Mouse (Mus musculus): ENCODE measurements around the gene Tns3.
"Not testable (repeated sequence)": the region's sequence is repeated elsewhere in the genome, so short reads cannot be mapped to it uniquely, and the experiment has no call there.

The Tns3 gene

DNA sequence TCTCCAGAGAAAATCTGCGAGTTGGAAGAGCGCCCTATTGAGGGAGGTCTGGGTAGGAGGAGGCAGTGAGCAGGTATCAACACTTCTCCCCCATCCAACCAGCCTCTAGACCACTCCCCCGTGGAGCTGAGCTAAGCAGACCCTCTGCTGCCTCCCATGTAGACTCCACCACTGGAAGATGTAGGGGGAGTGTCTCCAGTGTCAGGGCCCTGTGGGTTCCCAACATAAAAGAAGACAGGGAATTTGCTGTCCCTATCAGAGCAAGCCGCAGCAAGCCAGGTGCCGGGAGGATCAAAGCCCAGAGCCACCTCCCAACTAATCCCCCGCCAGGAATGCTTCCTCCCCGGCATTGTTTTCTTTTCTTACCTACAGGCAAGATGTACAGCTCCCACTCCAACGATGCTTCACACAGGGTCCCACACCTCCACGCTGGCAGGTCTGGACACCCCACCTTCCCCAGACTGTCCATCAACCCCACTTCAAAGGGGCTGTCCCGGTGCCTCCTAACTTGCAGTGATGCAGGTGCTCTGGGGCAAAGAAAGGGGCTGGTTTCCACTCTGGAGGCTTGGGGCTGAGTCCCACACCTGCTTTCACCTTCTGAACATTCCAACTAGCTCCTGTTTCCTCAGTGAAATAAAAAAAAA, 22.6 kb downstream of the Tns3 start:
- no peak for DNase-seq

GRCm38 (mm10) chr11:8639726-8640125, 24.6 kb downstream of the Tns3 start:
- DNase-seq, result no peak

GRCm38 (mm10) chr11:8639007-8639718, 25.2 kb downstream of the Tns3 start:
- DNase-seq, result no peak

- DNase-seq, result no peak
Observed at GRCm38 (mm10) chr11:8637469-8638447, 26.6 kb downstream of the Tns3 start.

GRCm38 (mm10) chr11:8636680-8637079, 27.7 kb downstream of the Tns3 start:
- no peak for DNase-seq

GRCm38 (mm10) chr11:8635778-8636177, 28.6 kb downstream of the Tns3 start:
- no peak for DNase-seq

DNA sequence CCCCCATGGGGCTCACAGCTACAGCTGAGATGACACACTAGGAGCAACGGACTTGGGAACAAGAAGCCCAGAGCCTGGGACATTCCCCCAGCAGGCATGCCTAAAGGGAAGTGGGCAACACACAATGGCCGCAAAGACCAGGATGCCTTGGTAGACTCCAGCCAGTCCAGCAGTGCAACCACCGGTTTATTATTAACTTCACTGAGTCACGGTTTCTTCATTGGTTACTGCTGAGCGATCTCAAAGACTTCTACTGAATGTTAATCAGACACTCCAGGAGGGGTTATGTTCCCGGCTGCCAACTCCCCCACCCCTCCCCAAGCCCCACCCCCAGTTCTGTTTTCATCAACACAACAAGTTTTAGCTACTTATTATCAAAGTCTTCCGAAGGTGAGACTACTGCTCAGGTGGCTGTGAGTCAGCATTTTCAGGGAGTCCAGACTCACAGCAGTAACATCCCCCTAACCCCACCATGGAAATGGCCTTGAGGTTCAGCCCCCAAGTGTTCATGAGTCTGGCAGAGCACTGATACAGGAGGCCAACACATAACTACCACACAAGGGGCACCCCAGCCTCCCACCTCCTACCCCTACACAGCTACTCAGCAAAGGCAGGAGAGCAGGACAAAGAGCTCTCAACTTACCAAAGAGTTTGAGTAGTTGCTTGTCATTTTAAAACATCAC, 29.5 kb downstream of the Tns3 start:
- DNase-seq, result no peak

- DNase-seq, result no peak
Observed at GRCm38 (mm10) chr11:8632163-8632562, 32.2 kb downstream of the Tns3 start.

DNA sequence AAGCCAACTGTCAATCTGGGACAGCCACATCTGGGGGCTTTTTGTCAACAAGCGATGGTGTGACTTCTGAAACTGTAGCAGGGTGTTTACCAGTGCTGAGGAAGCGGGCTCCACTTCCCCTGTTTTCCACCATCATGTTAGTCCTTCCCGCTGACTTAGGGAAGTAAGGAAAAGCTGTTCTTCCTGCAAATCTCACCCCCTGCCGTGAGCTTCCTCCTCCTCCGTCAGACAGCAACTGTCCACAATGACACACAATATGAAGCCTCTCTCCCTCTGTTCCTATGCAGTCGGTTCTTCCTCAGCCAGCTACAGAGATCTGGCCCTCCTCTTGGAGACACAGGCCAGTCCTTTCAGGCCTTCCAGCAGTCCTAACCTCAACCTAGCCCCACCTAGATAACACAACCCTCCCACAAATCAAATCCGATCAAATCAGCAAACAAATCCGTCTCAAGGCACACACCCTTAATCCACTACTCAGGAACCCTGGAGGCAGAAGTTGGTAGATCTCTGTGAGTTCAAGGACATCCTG, 34.4 kb downstream of the Tns3 start:
- DNase-seq, result no peak

- no peak for DNase-seq
Observed at GRCm38 (mm10) chr11:8629326-8629725, 35.0 kb downstream of the Tns3 start.

- DNase-seq, result no peak
Observed at GRCm38 (mm10) chr11:8628846-8629253, 35.5 kb downstream of the Tns3 start.

DNA sequence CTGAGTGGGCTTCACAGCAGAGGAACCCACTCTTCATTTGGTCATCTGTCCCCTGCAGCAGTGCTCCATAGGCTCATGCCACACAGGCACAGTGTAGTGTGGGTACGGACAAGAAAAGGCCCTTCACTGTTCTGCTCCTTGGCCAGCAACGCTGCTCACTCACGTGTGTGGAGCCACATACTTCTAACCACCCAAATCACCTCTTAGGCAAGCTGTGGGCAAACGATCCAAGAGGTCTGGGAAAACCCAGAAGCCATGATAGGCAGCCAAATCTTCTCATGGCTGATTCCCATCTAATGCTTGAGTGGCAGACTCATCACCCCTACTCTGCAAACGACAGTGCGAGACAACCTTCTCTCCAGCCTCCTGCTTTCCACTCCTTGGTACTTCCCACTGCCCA, 37.2 kb downstream of the Tns3 start:
- DNase-seq, result no peak

DNA sequence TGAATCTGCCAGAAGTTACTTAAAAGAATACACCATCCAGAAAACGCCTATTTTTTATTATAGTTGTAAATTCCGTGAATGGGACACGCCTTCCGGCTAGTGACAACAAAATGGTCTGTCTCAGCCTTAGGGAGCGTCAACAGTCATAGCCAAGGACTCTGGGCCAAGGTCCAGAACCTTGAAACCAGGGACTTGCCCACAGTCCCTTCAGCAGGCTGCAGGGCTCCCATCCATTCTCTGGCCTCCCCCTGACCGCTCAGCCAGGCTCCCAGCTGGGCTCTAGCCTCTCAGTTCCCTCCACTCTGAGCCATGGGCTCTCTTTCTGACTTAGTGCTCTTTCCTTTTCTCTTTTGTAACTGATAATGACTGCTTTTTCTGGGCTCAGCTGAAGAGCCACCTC, 37.6 kb downstream of the Tns3 start:
- no peak for DNase-seq

- DNase-seq, result no peak
Observed at GRCm38 (mm10) chr11:8625915-8626604, 38.3 kb downstream of the Tns3 start.

GRCm38 (mm10) chr11:8625451-8625850, 38.9 kb downstream of the Tns3 start:
- DNase-seq, result no peak

GRCm38 (mm10) chr11:8624179-8624886, 40.0 kb downstream of the Tns3 start:
- DNase-seq, result no peak

DNA sequence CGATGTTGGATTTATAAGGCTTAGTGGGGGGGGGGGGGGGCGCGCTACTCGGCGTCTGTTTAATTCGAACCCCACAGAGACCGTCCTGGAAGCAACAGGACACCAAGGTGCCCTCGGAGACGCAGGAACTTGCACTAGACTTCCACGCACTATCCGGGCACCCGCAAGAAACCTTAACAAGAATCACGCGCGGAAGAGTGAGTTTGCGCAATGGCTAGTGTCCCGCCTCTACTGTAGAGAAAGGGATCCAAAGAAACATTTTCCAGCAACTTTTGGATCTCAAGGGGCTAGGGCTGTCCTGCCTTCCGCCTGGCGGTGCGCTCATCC, 40.5 kb downstream of the Tns3 start:
- no peak for DNase-seq

GRCm38 (mm10) chr11:8622668-8623067, 41.7 kb downstream of the Tns3 start:
- no peak for DNase-seq

DNA sequence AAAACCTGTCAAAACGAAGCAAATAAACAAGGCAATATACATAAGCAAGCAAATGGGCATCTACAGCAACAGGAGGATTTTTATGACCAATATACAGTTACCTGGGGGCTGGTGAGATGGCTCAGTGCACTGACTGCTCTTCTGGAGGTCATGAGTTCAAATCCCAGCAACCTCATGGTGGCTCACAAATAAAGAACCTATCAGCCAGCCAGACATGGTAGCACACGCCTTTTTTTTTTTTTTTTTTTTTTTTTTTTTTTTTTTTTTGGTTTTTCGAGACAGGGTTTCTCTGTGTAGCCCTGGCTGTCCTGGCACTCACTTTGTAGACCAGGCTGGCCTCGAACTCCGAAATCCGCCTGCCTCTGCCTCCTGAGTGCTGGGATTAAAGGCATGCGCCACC, 45.2 kb downstream of the Tns3 start:
- DNase-seq, result not testable (repeated sequence)

DNA sequence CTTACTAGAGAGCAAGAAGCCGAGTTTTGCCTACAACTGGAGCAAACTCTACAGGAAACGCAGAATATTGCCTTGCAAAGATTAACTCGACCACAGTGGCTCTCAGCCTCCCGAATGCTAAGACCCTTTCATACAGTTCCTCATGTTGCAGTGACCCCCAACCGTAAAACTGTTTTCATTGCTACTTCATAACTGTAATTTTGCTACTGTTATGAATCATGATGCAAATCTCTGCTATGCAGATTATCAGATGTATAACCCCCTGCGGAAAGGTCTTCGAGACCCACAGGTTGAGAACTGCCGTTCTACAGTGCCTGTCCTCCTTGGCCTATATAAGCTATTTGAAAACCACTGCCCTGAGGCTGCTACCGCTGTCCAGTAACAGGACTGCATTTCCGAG, 46.0 kb downstream of the Tns3 start:
- no peak for DNase-seq

DNA sequence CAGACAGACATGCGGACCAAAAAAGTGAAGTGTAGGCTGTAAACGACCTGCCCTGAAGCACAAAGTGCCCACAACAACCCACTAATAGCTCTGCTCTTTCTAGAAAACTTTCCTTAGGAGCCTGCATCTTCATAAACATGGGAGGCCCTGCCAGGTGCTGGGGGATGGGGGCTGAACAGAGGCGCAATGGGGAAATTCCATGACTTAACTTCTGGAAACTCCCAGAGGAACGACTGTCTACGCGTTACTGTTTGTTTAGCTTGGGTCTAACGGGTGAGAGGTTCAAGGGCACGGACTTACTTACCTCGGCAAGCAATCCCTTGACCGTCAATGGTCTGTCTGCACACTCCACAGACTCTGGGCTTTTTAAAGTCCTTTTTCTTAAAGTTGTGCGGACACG, 48.9 kb downstream of the Tns3 start:
- DNase-seq, result no peak

DNA sequence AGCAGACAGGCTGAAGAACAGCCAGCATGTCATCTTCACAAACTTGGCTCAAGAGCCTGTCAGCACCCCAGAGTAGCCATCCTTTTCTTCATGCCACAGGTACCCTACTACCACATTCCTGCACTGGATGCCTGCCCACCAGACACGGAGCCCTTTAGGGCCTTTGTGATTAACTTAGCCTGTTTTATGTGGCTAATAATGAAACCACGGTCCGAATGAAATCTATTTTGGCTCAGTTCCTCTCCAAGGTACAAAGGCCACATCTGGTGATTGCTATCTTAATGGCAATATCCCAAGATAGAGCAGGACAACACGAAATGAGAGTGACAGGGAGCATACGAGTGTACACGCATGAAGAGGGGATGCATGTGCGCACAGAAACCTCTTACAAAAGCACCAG, 53.9 kb downstream of the Tns3 start:
- no peak for DNase-seq
